Mouse (Mus musculus) thymus, adult 2 months (tissue): Measurements from ENCODE around the gene 1700122O11Rik. TPM values are rescaled to one million over a fixed set of nuclear protein-coding genes. Genes with fewer than 3 reads are reported as not detected.

Experiments used
- DNase-seq: peaks from one replicate; pipeline ENCODE4 v3.0.0; 2021
- H3K27ac ChIP-seq: fragments of 200-500 bp; 2 replicates; pipeline ENCODE4 v1.5.1; 2012; ENCODE audit warnings: low read length, control low read depth; ENCODE audit not compliant: control insufficient read depth, insufficient read depth
- H3K27me3 ChIP-seq: fragments of 200-500 bp; 2 replicates; pipeline ENCODE4 v1.6.1; 2012; ENCODE audit warnings: mild to moderate bottlenecking, low read length, moderate library complexity, mixed read lengths; ENCODE audit not compliant: control insufficient read depth, insufficient read depth
- H3K36me3 ChIP-seq: fragments of 200-500 bp; 2 replicates; pipeline ENCODE4 v1.6.1; 2012; ENCODE audit warnings: mild to moderate bottlenecking, low read length, moderate library complexity; ENCODE audit not compliant: control insufficient read depth, insufficient read depth
- H3K4me1 ChIP-seq: fragments of 200-500 bp; replicated peaks from 2 replicates; pipeline ENCODE4 v1.6.1; 2012; ENCODE audit warnings: low read length; ENCODE audit not compliant: control insufficient read depth, insufficient read depth
- H3K4me3 ChIP-seq: fragments of 200-500 bp; 2 replicates; pipeline ENCODE4 v1.5.1; 2012; ENCODE audit warnings: mild to moderate bottlenecking, low read length, control low read depth, moderate library complexity; ENCODE audit not compliant: control insufficient read depth, insufficient read depth
- CTCF ChIP-seq: fragments of 200-500 bp; IDR thresholded peaks from 2 replicates; pipeline ENCODE4 v1.5.1; 2012; ENCODE audit warnings: mild to moderate bottlenecking, control low read depth, low read length, moderate library complexity, borderline replicate concordance; ENCODE audit not compliant: control insufficient read depth, poor library complexity, insufficient read depth; ENCODE audit errors: extremely low read depth
- POLR2A ChIP-seq: fragments of 200-500 bp; IDR thresholded peaks from 2 replicates; pipeline ENCODE4 v1.6.1; 2012; ENCODE audit warnings: mild to moderate bottlenecking, low read length, control low read depth, moderate library complexity; ENCODE audit not compliant: control insufficient read depth, poor library complexity, insufficient read depth; ENCODE audit errors: extremely low read depth
- WGBS: fragments of 180-500 bp; shearing (Covaris S2); methylation state at CpG from one replicate; pipeline ENCODE4 v1.1.7; 2018; 5-methylcytosine and 5-hydroxymethylcytosine counted together
- polyA plus RNA-seq: library from polyadenylated mRNA; depleted of rRNA; stranded (reverse); fragments of >200 nt; gene quantifications from 2 replicates; pipeline ENCODE4 v1.2.3, GENCODE M21; 2012

Gene 1700122O11Rik
- polyA plus RNA-seq, 1 experiment = not detected

GRCm38 (mm10) chr17:48055076-48055816 lies 17.2 kb upstream of the 1700122O11Rik start:
- DNase-seq = no peak
- peaks cover 8% of the 10 kb centered on the region for H3K4me1 ChIP-seq
- no peak for TF ChIP-seq POLR2A
- no peak for TF ChIP-seq CTCF
- H3K27me3 ChIP-seq = no peaks in the 10 kb centered on the region
- no peak overlapping the region for H3K27ac ChIP-seq
- WGBS = 32% methylated on average over 20 of the region's 20 CpGs
- H3K36me3 ChIP-seq = no peaks in the 10 kb centered on the region
- no peak overlapping the region for H3K4me3 ChIP-seq

DNA sequence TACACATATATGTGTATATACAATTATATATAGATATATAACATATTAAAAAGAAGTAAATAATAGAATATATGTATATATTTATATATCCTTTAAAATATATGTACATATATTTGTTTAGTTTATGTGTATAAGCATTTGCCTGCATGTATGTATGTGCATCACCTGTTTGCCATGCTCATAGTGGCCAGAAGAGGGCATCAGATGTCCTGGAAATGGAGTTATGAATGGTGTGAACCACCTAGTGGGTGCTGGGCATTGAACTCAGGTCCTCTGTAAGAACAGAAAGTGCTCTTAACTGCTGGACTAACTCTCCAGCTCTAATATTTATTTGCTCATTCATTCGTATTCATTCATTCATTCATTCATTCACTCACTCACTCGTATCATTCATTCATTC lies 15.6 kb upstream of the 1700122O11Rik start:
- no peaks in the 10 kb centered on the region for H3K36me3 ChIP-seq
- no peak for DNase-seq
- H3K27me3 ChIP-seq = no peaks in the 10 kb centered on the region
- WGBS = 81% methylated on average over 2 of the region's 2 CpGs
- peaks cover 8% of the 10 kb centered on the region for H3K4me1 ChIP-seq
- H3K27ac ChIP-seq = no peak overlapping the region
- H3K4me3 ChIP-seq = no peak overlapping the region
- no peak for TF ChIP-seq CTCF
- no peak for TF ChIP-seq POLR2A

GRCm38 (mm10) chr17:48052338-48053067 lies 14.4 kb upstream of the 1700122O11Rik start:
- TF ChIP-seq CTCF = no peak
- TF ChIP-seq POLR2A = no peak
- Histone ChIP-seq H3K4me3 (no peak overlapping the region), H3K27me3 (no peaks in the 10 kb centered on the region), H3K36me3 (no peaks in the 10 kb centered on the region), H3K27ac (no peak overlapping the region), H3K4me1 (peaks cover 8% of the 10 kb centered on the region)
- no peak for DNase-seq
- whole genome bisulfite sequencing = 93% methylated on average over 10 of the region's 10 CpGs

DNA sequence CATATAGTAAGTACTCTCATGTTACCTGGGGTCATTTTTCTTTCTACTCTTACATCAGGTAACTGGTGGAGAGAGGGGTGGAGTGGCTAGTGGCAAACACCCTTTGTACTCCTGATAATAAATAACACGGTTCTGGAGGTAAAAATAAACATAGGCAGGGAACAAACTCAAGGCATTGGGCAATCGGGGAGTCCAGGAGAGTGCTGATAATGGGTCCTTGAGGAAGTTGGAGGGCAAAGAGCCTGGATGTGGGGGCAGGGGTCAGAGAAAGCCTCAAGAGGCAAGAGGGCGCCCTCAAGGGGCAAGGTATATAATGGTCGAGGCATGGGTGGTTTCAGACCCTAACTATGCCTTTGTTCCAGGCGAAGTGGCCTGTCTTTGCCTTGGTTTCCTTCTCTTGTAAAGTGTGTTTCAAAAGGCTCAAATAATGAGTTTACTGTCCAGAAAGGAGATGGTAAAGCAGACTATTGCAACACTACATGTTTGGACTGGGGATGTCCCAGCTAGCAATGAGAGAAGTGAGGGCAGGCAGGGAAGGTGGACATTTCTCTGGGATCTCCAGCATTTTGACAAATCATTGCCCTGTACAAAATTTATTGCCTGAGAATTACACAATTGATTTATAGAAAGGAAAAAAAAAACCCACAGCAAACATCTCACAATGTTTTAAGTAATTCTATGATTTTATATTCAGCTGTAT lies 13.7 kb upstream of the 1700122O11Rik start:
- Histone ChIP-seq H3K36me3 (no peaks in the 10 kb centered on the region), H3K27ac (no peak overlapping the region), H3K27me3 (no peaks in the 10 kb centered on the region), H3K4me1 (peaks cover 8% of the 10 kb centered on the region), H3K4me3 (no peak overlapping the region)
- 79% methylated on average over 5 of the region's 5 CpGs for WGBS
- no peak for TF ChIP-seq CTCF
- no peak for TF ChIP-seq POLR2A
- no peak for DNase-seq

DNA sequence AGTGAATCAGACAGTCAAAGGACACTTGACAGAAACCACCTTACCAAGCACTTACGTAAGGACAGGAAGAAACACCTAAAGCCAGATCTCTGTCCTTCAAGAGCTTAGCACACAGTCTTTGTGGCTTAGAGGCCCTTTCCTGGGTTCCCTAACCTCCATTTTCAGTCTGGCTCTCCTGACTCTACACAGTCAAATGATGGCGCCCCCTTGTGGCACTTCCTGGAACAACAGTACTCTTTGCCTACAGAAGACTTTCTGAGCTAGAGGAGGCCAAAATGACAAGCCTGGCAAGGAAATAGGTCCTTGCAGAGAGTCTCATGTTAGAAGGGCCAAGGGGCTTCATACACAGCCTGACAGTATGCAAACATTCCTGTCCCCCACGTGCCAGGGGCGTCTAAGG lies 7.5 kb upstream of the 1700122O11Rik start:
- 49% methylated on average over 4 of the region's 4 CpGs for WGBS
- no peaks in the 10 kb centered on the region for H3K27me3 ChIP-seq

GRCm38 (mm10) chr17:48043154-48043880 lies 5.2 kb upstream of the 1700122O11Rik start:
- no peaks in the 10 kb centered on the region for H3K27me3 ChIP-seq
- no peak overlapping the region for H3K4me3 ChIP-seq
- peaks cover 25% of the 10 kb centered on the region for H3K4me1 ChIP-seq
- no peaks in the 10 kb centered on the region for H3K36me3 ChIP-seq
- no peak for DNase-seq
- no peak for TF ChIP-seq CTCF
- no peak for TF ChIP-seq POLR2A
- H3K27ac ChIP-seq = no peak overlapping the region
- WGBS = 84% methylated on average over 5 of the region's 5 CpGs

More for the DNA sequence above, 7.5 kb upstream of the 1700122O11Rik start:
- no peak overlapping the region for H3K4me3 ChIP-seq
- DNase-seq = peak; percentile 88
- H3K36me3 ChIP-seq = no peaks in the 10 kb centered on the region
- no peak for TF ChIP-seq POLR2A
- no peak for TF ChIP-seq CTCF
- no peak overlapping the region for H3K27ac ChIP-seq
- peaks cover 15% of the 10 kb centered on the region for H3K4me1 ChIP-seq
